Mouse (Mus musculus) cortical plate, adult 2 months (tissue): ENCODE measurements around the gene Fbxw8.

Experiments used
- CTCF ChIP-seq: fragments of 200-500 bp; IDR thresholded peaks from 2 replicates; pipeline ENCODE4 v1.5.1; 2011; ENCODE audit warnings: mild to moderate bottlenecking, control low read depth, low read length; ENCODE audit not compliant: insufficient read depth; ENCODE audit errors: extremely low read depth
- POLR2A ChIP-seq: fragments of 200-500 bp; IDR thresholded peaks from 2 replicates; pipeline ENCODE4 v1.6.1; 2011; ENCODE audit warnings: mild to moderate bottlenecking, low read length, control low read depth; ENCODE audit not compliant: insufficient read depth; ENCODE audit errors: extremely low read depth

DNA sequence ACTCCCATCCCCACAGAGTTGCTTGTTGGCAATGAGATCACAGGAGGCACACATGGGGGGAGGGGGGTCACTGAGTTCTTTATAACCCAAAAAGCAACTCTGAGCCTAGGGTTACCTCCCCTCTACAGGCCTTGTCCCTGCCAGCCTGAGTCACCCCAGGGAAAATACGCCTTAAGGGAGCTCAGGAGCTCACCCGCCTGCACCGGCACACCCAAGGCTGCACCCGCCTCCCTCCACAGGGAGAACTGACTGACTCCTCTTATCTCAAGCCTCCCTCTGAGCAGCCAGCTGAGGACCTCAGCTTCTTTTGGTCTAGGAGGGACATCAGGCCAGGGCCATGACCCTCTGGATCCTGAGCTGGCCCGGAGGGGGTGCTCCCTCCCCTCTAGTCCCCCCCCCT is 124.2 kb downstream of the Fbxw8 start:
- TF ChIP-seq CTCF = no peak
- TF ChIP-seq POLR2A = no peak
